Mouse (Mus musculus) activated CD4-positive, CD25-positive, alpha-beta regulatory T cell, adult 9 weeks (primary cell): Measurements from ENCODE around the gene Trpv2. TPM values are rescaled to one million over a fixed set of nuclear protein-coding genes. Genes with fewer than 3 reads are reported as not detected.

Experiments used
- polyA plus RNA-seq: library from polyadenylated mRNA; unstranded; fragments of 100-300 nt; shearing (Covaris generic); gene quantifications from one replicate; pipeline ENCODE4 v1.2.1, GENCODE M21; 2017

Gene Trpv2
- polyA plus RNA-seq = 129 TPM

DNA sequence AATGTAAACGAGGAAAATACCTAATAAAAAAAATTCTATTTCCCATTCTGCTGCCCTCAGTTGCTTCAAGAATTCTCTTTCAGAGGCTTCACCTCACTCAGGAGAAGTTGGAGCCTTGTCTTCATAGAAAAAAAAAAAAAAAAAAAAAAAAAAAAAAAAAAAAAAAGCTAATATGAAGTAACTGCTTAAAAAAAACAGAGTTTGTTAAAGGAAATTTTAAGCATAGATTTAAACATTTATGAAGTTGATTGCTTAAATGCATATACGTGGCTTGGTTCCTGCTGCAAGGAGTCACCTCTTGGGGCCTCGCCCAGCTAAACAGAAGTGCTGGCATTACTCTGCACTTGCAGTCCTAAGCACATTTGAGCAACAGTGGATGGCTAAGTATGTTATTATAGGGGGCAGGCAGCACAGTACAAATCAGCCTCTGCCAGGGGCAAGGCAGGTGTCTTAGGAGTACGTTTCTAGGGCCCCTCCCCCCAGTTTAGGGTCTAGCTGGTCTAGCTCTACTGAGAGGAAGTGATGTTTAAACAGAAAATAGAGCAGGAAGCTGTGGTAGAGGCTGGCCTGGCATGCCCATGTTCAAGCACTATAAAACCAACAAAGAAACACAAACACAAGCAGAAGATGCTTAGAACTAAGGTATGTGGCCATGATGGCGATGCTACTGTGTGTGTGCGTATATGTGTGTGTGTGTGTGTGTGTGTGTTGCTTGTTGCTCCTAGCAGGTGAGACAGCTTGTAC is at the start of gene Trpv2:
Gene Trpv2, plus strand, starts transcription at position 528 of the 744 bp plus-strand sequence.

DNA sequence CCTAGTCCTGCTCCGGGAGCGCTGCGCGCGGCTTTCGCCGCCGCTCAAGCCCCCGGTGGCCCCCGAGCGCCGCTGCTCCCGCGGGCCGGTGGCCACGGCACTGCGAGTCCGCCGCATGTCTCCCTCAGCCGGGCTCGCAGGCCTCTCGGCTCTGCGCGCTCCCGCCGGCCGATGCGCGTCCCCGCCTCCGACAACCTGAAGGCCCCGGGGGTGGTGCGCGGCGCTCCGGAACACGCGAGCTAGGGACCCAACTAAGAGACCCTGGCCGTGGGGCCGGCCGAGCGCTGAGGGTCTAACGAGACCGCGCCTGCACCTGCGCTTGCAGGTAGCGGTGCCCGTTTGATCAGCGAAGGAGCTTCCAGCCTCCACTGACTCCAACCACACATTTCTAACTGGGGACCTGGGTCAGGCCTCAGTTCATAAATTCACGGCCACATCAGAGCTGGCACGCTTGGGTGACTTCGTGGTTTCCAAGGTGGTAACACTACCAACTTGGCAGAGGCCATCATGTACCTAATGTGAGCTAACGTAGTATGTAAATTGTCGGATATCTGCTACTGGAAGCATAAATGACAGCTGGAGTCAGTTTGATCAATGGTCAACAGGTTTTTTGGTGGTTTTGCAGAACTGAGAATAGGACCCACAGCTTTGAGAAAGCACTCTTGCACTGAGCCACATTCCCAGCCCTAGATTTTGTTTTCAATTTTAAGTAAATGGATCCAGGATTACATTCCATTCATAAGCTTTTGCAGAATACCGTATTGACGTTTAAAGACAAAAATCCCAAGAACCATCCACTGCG is 35.0 kb upstream of the Trpv2 start, which contains the start of gene Cenpv:
Gene Cenpv, minus strand, starts transcription at position 173 of the 802 bp plus-strand sequence.

DNA sequence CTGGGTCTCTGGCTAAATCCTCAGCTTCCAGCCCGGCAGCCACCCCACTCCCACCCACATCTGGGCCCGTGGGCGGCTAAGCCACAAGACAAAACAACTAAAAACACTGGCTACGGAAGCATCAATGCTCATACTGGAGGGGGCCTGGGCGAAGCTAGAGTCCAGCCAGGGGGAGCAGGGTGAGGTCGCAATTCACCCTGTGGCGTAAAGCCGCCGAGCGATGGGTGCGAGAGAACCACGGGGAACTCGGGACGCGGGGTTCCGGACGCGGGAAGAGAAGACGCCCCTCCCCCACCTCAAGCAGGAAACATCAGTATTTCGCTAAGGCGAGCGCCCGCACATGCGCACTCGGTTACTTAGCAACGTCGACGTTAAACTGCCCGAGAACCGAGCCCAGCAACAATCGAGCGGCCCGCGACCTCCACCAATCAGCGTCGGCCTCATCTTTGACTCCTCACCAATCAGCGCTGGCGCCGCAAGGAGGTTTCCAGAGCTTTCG is 23.5 kb upstream of the Trpv2 start, which contains the start of gene Ubb:
Gene Ubb, plus strand, starts transcription at position 445 of the 499 bp plus-strand sequence.

GRCm38 (mm10) chr11:62647661-62648590 is 73.6 kb downstream of the Trpv2 start, which contains the start of gene Lrrc75a:
Gene Lrrc75a (minus strand): TSS chr11:62648523.

DNA sequence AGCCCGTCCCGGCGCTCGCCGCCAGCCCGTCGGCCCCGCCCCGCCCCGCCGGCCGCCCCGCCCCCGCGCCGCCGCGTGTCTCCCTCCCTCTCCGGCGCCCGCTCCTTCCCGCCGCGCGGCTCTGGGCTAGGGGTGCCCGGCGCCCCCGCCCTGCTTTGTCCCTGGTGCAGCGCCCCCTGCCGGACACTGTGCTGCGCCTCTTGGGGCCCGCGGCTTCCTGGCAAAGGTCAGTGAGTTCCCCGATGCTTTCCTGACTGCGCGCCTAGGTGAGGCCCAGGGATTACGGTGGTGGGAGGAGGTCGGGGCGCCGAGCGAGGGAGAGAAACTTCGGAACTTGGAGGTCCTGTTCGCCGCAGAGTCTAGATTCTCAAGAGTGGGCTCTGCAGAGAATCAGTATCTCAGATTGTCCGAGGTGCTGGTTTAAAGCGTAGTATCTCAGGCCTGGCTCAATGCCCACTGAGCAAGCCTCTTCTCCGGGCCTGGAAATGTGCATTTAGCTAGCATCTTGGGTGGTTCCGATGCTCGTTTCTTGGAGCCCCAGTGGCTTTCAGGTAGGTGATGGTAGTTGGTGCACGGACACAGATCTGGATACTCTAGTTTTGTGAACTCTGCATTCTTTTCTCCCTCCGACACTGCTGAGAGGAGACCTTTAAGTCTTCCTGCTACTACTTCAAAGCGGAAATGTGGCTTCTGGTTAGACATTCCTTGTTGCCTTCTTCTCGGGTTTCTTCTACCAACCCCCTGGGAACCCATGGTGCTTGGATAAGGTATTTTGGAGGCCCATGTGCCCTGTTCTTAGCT is 74.5 kb downstream of the Trpv2 start, which contains the start of gene Mmgt2:
Gene Mmgt2, plus strand, starts transcription at position 74 of the 801 bp plus-strand sequence.

Other genes with a start within 250 kb of the Trpv2 start
- gene Pigl, start 116.0 kb upstream of the Trpv2 start, polyA plus RNA-seq = 14.0 TPM
- 103 TPM for gene Ncor1, start 115.9 kb upstream of the Trpv2 start, polyA plus RNA-seq
- gene Cenpv, start 35.2 kb upstream of the Trpv2 start, polyA plus RNA-seq = not detected
- gene Ubb, start 23.3 kb upstream of the Trpv2 start, polyA plus RNA-seq = 2,601 TPM
- gene Lrrc75a, start 74.0 kb downstream of the Trpv2 start, polyA plus RNA-seq = 1.6 TPM
- 44.2 TPM for gene Mmgt2, start 74.2 kb downstream of the Trpv2 start, polyA plus RNA-seq
- gene Zfp287, start 157.4 kb downstream of the Trpv2 start, polyA plus RNA-seq = 33.2 TPM
- gene Gm10428, start 178.6 kb downstream of the Trpv2 start, polyA plus RNA-seq = not detected
- 2.8 TPM for gene Zfp286, start 215.0 kb downstream of the Trpv2 start, polyA plus RNA-seq
- gene Trim16, start 245.7 kb downstream of the Trpv2 start, polyA plus RNA-seq = 2.5 TPM